Mouse (Mus musculus): ENCODE measurements around the gene Olfr1202.

The Olfr1202 gene

DNA sequence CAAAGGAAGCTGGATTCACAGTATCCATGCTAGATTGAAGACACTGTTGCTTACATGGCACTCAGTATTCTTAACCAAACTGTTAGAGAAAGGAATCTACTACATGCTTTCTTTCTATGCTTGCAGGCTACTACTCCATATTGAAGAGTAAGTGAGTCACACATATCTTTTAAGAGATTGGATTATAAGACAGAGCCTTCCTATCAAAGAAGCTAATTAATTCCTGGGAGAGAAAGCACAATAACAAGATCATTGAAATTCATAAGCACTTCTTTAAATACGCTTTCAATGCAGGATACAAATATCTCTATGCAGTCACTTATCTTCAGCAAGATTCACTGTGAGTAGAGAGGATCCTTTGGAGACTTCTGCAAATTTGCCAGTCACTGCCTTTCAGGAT is at the start of gene Olfr1202:
Olfr1202 (plus strand) TSS at position 301 of the 400 bp plus-strand sequence.
- DNase-seq (ENCODE audit: low spot score in 2 of 2) = no peak

DNA sequence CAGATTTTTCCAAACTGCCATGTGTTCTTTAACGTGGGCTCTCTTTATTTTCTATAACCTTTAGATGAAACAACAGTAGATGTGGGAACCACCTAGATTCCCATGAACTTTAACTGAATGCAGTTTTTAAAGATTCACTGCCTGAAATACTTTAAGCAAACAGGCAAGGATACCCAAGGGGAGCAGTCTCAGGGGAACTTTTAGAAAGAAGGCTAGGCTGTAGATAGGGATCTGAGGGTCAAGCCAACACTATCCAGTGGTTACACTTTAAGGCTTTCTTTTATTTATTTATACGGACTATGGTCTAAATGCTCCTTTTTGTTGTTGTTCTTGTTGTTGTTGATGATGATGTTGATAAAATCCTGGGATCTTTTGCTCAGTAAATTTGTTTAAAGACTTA is 43.9 kb upstream of the Olfr1202 start, which contains the start of gene Olfr1200:
Olfr1200 (minus strand) TSS at position 101 of the 400 bp plus-strand sequence.
- no peak for DNase-seq (ENCODE audit: low spot score in 2 of 2)

DNA sequence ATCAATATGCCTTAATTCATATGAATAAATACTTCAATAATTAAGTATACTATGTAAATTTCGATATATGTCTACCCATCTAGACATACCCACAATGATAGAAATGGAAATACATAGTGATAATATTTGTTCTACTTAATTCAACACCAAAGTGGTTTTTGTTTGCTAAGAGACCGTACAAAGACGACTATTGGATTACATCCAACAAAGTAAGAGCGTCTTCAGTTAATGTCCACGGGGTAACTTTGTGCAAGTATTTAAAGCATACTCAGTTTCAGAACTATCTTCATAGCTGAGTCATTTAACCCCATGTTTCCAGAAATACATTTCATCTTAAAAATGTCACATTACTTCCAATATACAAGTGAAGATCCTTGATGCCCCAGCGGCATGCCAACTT is 21.6 kb upstream of the Olfr1202 start, which contains the start of gene Olfr1201:
Olfr1201 (plus strand) TSS at position 301 of the 400 bp plus-strand sequence.
- no peak for DNase-seq (ENCODE audit: low spot score in 2 of 2)

DNA sequence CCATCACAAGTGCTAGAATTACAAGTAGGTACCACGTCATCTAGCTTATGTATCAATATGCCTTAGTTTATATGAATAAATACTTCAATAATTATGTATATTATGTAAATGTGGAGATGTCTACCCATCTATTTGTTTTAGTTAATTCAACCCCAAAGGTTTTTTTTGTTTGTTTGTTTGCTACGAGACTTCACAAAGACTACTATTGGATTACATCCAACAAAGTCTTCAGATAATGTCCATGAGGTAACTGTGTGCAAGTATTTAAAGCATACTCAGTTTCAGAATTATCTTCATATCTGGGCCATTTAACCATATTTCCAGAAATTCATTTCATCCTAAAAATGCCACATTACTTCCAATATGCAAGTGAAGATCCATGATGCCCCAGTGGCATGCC is 15.1 kb downstream of the Olfr1202 start, which contains the start of gene Olfr1205:
Olfr1205 (plus strand) TSS at position 301 of the 400 bp plus-strand sequence.
- no peak for DNase-seq (ENCODE audit: low spot score in 2 of 2)

DNA sequence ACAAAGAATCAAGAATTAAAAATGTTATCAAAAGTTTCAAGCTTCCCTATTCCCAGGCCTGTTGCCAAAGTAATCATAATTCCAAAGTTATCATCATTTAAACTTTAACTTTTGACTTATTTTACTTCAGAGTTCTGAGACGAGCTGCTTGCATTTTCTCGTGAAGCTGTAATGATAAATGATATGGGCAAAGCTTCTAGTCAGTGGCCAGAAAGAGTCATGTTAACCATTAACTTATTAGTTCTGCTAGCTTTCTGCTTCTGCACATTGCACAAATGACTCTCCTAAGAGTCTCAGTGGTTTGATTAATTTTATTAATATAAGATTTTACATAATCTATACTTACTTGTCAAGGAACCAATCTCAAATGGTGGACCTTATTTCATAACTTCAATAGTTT is 24.2 kb downstream of the Olfr1202 start:
- no peak for DNase-seq (ENCODE audit: low spot score in 2 of 2)

DNA sequence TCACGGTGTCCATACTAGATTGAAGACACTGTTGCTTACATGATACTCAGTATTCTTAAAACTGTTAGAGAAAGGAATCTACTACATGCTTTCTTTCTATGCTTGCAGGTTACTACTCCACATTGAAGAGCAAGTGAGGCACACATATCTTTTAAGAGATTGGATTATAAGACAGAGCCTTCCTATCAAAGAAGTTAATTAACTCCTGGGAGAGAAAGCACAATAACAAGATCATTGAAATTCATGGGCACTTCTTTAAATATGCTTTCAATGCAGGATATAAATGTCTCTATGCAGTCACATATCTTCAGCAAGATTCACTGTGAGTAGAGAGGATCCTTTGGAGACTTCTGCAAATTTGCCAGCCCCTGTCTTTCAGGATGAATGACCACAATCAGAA is 34.7 kb downstream of the Olfr1202 start, which contains the start of gene Olfr1204:
Olfr1204 (plus strand) TSS at position 301 of the 400 bp plus-strand sequence.
- DNase-seq (ENCODE audit: low spot score in 2 of 2) = no peak

DNA sequence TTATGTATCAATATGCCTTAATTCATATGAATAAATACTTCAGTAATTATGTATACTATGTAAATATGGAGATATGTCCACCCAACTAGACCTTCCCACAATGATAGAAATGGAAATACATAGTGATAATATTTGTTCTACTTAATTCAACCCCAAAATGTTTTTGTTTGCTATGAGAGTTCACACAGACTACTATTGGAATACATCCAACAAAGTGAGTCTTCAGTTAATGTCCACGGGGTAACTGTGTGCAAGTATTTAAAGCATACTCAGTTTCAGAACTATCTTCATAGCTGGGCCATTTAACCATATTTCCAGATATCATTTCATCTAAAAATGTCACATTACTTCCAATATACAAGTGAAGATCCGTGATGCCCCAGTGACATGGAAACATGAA is 48.6 kb downstream of the Olfr1202 start, which contains the start of gene Olfr1206:
Olfr1206 (plus strand) TSS at position 301 of the 400 bp plus-strand sequence.
- no peak for DNase-seq (ENCODE audit: low spot score in 2 of 2)

All from natural killer cell, adult 2 months (primary cell).